Mouse (Mus musculus): ENCODE results near the gene Spon1.

GRCm38 (mm10) chr7:114063966-114064365 lies 298.2 kb downstream of the Spon1 start:
- no peak for TF ChIP-seq CTCF (IDR thresholded peaks at IDR 0.05; ENCODE audit: borderline replicate concordance, insufficient read depth, low read depth, low read length)
- no peak for TF ChIP-seq POLR2A (IDR thresholded peaks at IDR 0.05; ENCODE audit: borderline replicate concordance, insufficient read depth, low read length)

All from cerebellum, adult 2 months (tissue).